Mouse (Mus musculus) lung, adult 2 months (tissue): ENCODE results near the gene Ano10. TPM values are rescaled to one million over a fixed set of nuclear protein-coding genes. Genes with fewer than 3 reads are reported as not detected.

ENCODE experiments used
- DNase-seq: peaks from one replicate; pipeline ENCODE4 v3.0.0; 2022
- H3K4me1 ChIP-seq: fragments of 200-500 bp; 2 replicates; pipeline ENCODE4 v1.6.1; 2011; ENCODE audit warnings: low read length; ENCODE audit not compliant: control insufficient read depth, insufficient read depth
- H3K4me3 ChIP-seq: fragments of 200-500 bp; replicated peaks from 2 replicates; pipeline ENCODE3; 2011; ENCODE audit warnings: low read depth, mild to moderate bottlenecking, control low read depth, low read length; ENCODE audit errors: extremely low read depth
- CTCF ChIP-seq: fragments of 200-500 bp; IDR thresholded peaks from 2 replicates; pipeline ENCODE4 v1.5.1; 2011; ENCODE audit warnings: mild to moderate bottlenecking, low read length, control low read depth; ENCODE audit not compliant: insufficient read depth
- POLR2A ChIP-seq: fragments of 200-500 bp; IDR thresholded peaks from 2 replicates; pipeline ENCODE4 v1.6.1; 2011; ENCODE audit warnings: low read depth, mild to moderate bottlenecking, control low read depth, low read length, borderline replicate concordance; ENCODE audit errors: extremely low read depth
- WGBS: fragments of 180-500 bp; shearing (Covaris S2); methylation state at CpG from one replicate; pipeline ENCODE4 v1.1.7; 2018; 5-methylcytosine and 5-hydroxymethylcytosine counted together
- polyA plus RNA-seq: library from polyadenylated mRNA; depleted of rRNA; stranded (reverse); fragments of >200 nt; gene quantifications from 2 replicates; pipeline ENCODE4 v1.2.3, GENCODE M21; 2012

Ano10 gene
- polyA plus RNA-seq, 1 experiment = 50.6 TPM

- 71% methylated on average over 10 of the region's 10 CpGs for WGBS
- H3K4me3 ChIP-seq = no peak overlapping the region
- H3K4me1 ChIP-seq = no peaks in the 10 kb centered on the region
- TF ChIP-seq CTCF (no peak), POLR2A (no peak)
- DNase-seq = no peak
Measured at GRCm38 (mm10) chr9:122241812-122242400, 52.3 kb downstream of the Ano10 start.

GRCm38 (mm10) chr9:122240629-122241199 lies 53.5 kb downstream of the Ano10 start:
- TF ChIP-seq CTCF = no peak
- Histone ChIP-seq H3K4me1 (no peaks in the 10 kb centered on the region), H3K4me3 (no peak overlapping the region)
- WGBS = 82% methylated on average over 8 of the region's 8 CpGs
- DNase-seq = no peak

DNA sequence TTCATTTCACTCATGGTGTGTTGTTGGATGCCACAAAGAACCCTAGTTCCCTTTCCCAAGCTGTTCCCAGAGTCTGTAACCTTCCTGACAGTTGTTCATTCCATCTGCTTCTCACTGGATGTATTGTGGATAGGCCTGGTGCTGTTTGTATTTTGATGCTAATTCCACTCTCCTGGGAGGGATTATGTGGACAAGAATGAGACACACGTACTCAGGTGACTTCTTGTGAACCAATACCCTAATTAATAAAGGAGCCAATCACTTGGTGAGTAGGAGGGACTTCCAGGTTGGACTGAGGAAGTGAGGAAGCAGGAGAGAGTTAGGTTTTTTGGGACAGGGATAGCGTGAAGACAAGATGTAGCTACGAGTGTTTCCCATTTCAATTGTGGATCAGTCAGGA lies 59.5 kb downstream of the Ano10 start:
- no peak for TF ChIP-seq POLR2A
- TF ChIP-seq CTCF = no peak
- WGBS = 84% methylated on average over 3 of the region's 3 CpGs
- no peaks in the 10 kb centered on the region for H3K4me1 ChIP-seq
- H3K4me3 ChIP-seq = no peak overlapping the region
- DNase-seq = no peak

- WGBS = 74% methylated on average over 7 of the region's 7 CpGs
- Histone ChIP-seq H3K4me1 (no peaks in the 10 kb centered on the region), H3K4me3 (no peak overlapping the region)
- TF ChIP-seq POLR2A = no peak
- TF ChIP-seq CTCF = no peak
- DNase-seq = no peak
Measured at GRCm38 (mm10) chr9:122233972-122234345, 60.3 kb downstream of the Ano10 start.

DNA sequence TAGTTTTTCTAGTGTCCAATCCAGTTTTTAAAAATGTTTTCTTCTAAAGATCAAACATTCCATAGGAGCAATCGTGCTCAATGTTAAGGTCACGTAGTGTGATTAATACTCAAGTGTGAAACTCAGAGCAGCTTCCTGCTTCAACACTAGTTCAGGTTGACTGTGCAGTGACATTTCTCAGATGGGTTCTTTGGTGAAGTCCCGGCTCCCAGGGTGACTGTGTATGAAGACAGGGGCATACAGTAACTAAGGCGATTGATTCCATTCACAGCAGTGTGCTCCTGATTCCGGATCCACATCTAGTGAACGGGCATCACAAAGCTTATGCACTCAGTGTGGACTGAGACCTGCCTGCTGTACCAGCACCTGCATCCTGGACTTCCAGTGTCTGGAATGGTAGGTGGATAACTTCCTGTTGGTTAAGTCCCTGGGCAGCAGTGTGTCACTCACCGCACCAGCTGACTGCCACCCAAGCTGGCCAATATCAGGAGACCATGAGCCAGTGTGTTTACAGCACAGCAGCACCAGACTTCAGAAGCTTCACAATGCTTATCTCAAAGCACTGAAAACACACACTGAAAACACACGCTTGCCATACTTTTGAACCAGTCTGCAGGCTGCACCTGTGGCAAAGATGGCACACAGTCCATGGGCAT lies 60.8 kb downstream of the Ano10 start:
- Histone ChIP-seq H3K4me3 (no peak overlapping the region), H3K4me1 (no peaks in the 10 kb centered on the region)
- TF ChIP-seq CTCF (no peak), POLR2A (no peak)
- DNase-seq = no peak
- 78% methylated on average over 8 of the region's 8 CpGs for WGBS

- DNase-seq = no peak
- no peak for TF ChIP-seq POLR2A
- no peak for TF ChIP-seq CTCF
- no peak overlapping the region for H3K4me3 ChIP-seq
- no peaks in the 10 kb centered on the region for H3K4me1 ChIP-seq
- 70% methylated on average over 2 of the region's 2 CpGs for WGBS
Measured at GRCm38 (mm10) chr9:122232912-122233311, 61.3 kb downstream of the Ano10 start.

GRCm38 (mm10) chr9:122230701-122231100 lies 63.5 kb downstream of the Ano10 start:
- WGBS = 56% methylated on average over 4 of the region's 4 CpGs
- TF ChIP-seq CTCF (no peak), POLR2A (no peak)
- H3K4me1 ChIP-seq = no peaks in the 10 kb centered on the region
- no peak for DNase-seq
- H3K4me3 ChIP-seq = no peak overlapping the region

DNA sequence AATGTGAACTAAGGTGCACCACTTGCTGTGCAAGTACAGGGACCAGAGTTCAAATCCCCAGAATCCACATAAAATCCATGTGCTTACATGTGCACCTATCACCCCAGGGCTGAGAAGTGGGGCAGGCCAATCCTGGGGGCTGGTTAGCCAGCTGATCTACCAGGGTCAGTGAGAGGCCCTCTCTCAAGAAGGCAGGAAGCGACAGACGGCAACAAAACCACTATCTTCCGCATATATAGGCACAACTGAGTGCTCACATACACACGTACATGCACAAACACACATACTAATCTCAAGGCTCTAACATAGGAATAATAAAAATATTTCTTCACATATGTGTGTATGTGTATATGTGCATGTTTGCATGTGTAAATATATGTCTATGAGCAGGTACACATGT lies 67.8 kb downstream of the Ano10 start:
- WGBS = 88% methylated on average over 4 of the region's 4 CpGs
- Histone ChIP-seq H3K4me3 (no peak overlapping the region), H3K4me1 (peaks cover 3% of the 10 kb centered on the region)
- TF ChIP-seq CTCF (no peak), POLR2A (no peak)
- no peak for DNase-seq

- WGBS = 61% methylated on average over 7 of the region's 7 CpGs
- peaks cover 3% of the 10 kb centered on the region for H3K4me1 ChIP-seq
- no peak for TF ChIP-seq POLR2A
- peak; percentile 49 for TF ChIP-seq CTCF
- DNase-seq = peak; percentile 9
- H3K4me3 ChIP-seq = no peak overlapping the region
Measured at GRCm38 (mm10) chr9:122225309-122225708, 68.9 kb downstream of the Ano10 start.

GRCm38 (mm10) chr9:122223005-122223404 lies 71.2 kb downstream of the Ano10 start:
- Histone ChIP-seq H3K4me3 (no peak overlapping the region), H3K4me1 (peaks cover 3% of the 10 kb centered on the region)
- DNase-seq = no peak
- TF ChIP-seq CTCF (no peak), POLR2A (no peak)
- 53% methylated on average over 8 of the region's 8 CpGs for WGBS

DNA sequence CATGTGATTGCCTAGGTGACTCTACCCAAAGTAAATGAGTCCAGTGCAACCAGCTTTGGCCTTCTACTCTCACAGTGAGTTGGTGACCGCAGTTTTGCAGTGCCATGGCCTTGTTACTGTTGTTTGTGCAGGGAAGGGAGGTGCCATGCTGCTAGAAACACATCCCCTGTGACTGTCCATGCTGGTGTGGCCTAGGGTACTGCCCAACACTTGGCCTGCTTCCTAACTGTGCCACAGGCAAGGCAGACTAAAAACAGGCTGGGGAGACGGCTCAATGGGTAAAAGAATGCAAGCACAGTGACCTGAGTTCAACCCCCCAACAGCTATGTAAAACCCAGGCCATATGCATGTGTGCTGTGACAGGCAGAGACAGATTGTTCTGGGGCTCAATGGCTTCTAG lies 74.3 kb downstream of the Ano10 start:
- peaks cover 3% of the 10 kb centered on the region for H3K4me1 ChIP-seq
- no peak for TF ChIP-seq POLR2A
- TF ChIP-seq CTCF = no peak
- no peak overlapping the region for H3K4me3 ChIP-seq
- 68% methylated on average over 2 of the region's 2 CpGs for WGBS
- DNase-seq = no peak
